Mouse (Mus musculus) stomach, postnatal 0 days (tissue): ENCODE measurements around the gene Med27. TPM values are rescaled to one million over a fixed set of nuclear protein-coding genes. Genes with fewer than 3 reads are reported as not detected.

Source experiments
- ATAC-seq: fragments of 200-750 bp; cut with Nextera tagmentation; 2 replicates; pipeline ENCODE4 v1.8.0; 2017; ENCODE audit not compliant: low FRiP score, low TSS enrichment
- DNase-seq: peaks from one replicate; pipeline ENCODE4 v3.0.0-alpha.2; 2016; ENCODE audit warnings: low spot score
- H3K27ac ChIP-seq: fragments of 300-500 bp; sonication (generic); replicated peaks from 2 replicates; pipeline ENCODE4 v1.5.1; 2014; ENCODE audit warnings: mild to moderate bottlenecking, control low read depth
- H3K27me3 ChIP-seq: fragments of 300-500 bp; sonication (generic); 2 replicates; pipeline ENCODE4 v1.6.1; 2014; ENCODE audit warnings: low read length; ENCODE audit not compliant: control insufficient read depth, insufficient read depth
- H3K36me3 ChIP-seq: fragments of 300-500 bp; sonication (generic); 2 replicates; pipeline ENCODE4 v1.6.1; 2014; ENCODE audit warnings: low read length, mixed read lengths; ENCODE audit not compliant: control insufficient read depth, insufficient read depth
- H3K4me1 ChIP-seq: fragments of 300-500 bp; sonication (generic); replicated peaks from 2 replicates; pipeline ENCODE4 v1.6.1; 2014; ENCODE audit warnings: antibody characterized with exemption; ENCODE audit not compliant: control insufficient read depth, insufficient read depth
- H3K4me2 ChIP-seq: fragments of 300-500 bp; sonication (generic); replicated peaks from 2 replicates; pipeline ENCODE4 v1.6.1; 2014; ENCODE audit warnings: low read depth, mild to moderate bottlenecking, control low read depth, moderate library complexity
- H3K4me3 ChIP-seq: fragments of 300-500 bp; sonication (generic); 2 replicates; pipeline ENCODE4 v1.5.1; 2014; ENCODE audit warnings: low read depth, low read length, control low read depth
- H3K9ac ChIP-seq: fragments of 300-500 bp; sonication (generic); 2 replicates; pipeline ENCODE4 v1.6.1; 2014; ENCODE audit warnings: mild to moderate bottlenecking, low read length, control low read depth, mixed read lengths
- H3K9me3 ChIP-seq: fragments of 300-500 bp; sonication (generic); 2 replicates; pipeline ENCODE4 v1.6.1; 2016; ENCODE audit warnings: low read length; ENCODE audit not compliant: control insufficient read depth
- CTCF ChIP-seq: IDR thresholded peaks from 2 replicates; pipeline ENCODE4 v1.5.1; 2016; ENCODE audit warnings: antibody characterized with exemption, low read depth, mild to moderate bottlenecking, moderate library complexity
- EP300 ChIP-seq: optimal IDR thresholded peaks from 2 replicates; pipeline ENCODE3; 2016; ENCODE audit warnings: antibody characterized with exemption
- WGBS: fragments of 180-500 bp; shearing (Covaris S2); extraction: QIAGEN DNeasy Blood & Tissue Kit; methylation state at CpG from one replicate; pipeline ENCODE4 v1.1.7; 2014; 5-methylcytosine and 5-hydroxymethylcytosine counted together
- polyA plus RNA-seq: library from polyadenylated mRNA; unstranded; fragments of >200 nt; fragmentation: Nextera tagmentation; extraction: Ambion mirVana; gene quantifications from 2 replicates; pipeline ENCODE4 v1.2.1, GENCODE M21; 2015

The Med27 gene
- polyA plus RNA-seq, 1 experiment from 2014 or later: 25.6 TPM

GRCm38 (mm10) chr2:29472952-29473437 lies 126.4 kb downstream of the Med27 start:
- no peaks in the 10 kb centered on the region for H3K9me3 ChIP-seq
- TF ChIP-seq CTCF (peak; percentile 17; the same call in 1 of the 2 replicates), EP300 (no peak)
- H3K9ac ChIP-seq: no peak overlapping the region
- 72% methylated on average over 4 of the region's 4 CpGs for WGBS
- H3K4me1 ChIP-seq: no peaks in the 10 kb centered on the region
- no peaks in the 10 kb centered on the region for H3K27me3 ChIP-seq
- H3K4me2 ChIP-seq: no peak overlapping the region
- ATAC-seq: no peak; the same call in 1 of the 2 replicates
- no peak for DNase-seq
- no peak overlapping the region for H3K4me3 ChIP-seq
- H3K36me3 ChIP-seq: no peaks in the 10 kb centered on the region
- no peak overlapping the region for H3K27ac ChIP-seq

DNA sequence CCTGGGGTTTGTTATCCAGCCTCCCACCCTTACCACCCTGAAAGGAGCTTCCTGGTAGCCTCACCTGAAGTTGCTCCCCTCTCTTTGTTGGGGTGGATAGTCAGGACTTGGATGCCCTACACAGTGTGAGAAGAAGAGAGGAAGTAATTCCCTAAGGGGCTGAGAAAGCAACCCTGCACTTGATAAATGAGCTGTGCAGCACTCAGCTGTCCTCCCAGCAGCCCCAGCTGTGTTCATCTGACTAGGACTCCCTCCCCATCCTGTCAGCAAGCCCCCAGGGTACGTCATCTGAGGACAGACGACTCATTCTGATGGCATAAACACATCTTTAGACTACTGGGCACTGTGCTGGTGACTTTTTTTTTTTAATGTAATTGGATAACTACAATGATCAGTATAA lies 127.3 kb downstream of the Med27 start:
- Histone ChIP-seq H3K27ac (no peak overlapping the region), H3K4me3 (no peak overlapping the region), H3K27me3 (no peaks in the 10 kb centered on the region), H3K36me3 (no peaks in the 10 kb centered on the region), H3K4me1 (no peaks in the 10 kb centered on the region), H3K9me3 (no peaks in the 10 kb centered on the region), H3K4me2 (no peak overlapping the region), H3K9ac (no peak overlapping the region)
- ATAC-seq (no peak), DNase-seq (no peak)
- 60% methylated on average over 2 of the region's 2 CpGs for WGBS
- no peak for TF ChIP-seq CTCF
- TF ChIP-seq EP300: no peak

GRCm38 (mm10) chr2:29476702-29477101 lies 130.1 kb downstream of the Med27 start:
- Histone ChIP-seq H3K9ac (no peak overlapping the region), H3K27ac (no peak overlapping the region), H3K4me2 (no peak overlapping the region), H3K4me1 (no peaks in the 10 kb centered on the region), H3K27me3 (no peaks in the 10 kb centered on the region), H3K36me3 (no peaks in the 10 kb centered on the region), H3K9me3 (no peaks in the 10 kb centered on the region), H3K4me3 (no peak overlapping the region)
- no peak for ATAC-seq
- WGBS: 93% methylated on average over 1 of the region's 1 CpGs
- no peak for DNase-seq
- TF ChIP-seq EP300 (no peak), CTCF (peak; percentile 30)

DNA sequence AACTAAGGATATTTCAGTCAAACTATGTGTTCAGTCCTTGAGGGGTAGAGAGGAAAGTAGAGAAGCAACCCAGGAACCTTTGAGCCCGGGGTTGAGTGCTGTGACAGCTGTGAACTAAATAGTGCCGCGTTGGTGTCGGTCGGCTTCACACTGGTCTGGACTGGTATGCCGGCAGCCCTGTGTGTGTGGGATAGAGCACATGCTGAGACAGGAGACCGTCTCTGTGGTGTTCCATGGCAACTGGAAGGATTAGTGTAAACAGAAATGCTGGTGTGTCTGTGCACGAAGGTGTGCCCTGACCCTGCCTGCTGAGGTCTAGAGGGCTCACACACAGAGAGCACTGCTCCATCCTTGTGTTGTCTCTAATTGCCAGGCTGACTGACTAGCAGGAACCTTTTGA lies 135.2 kb downstream of the Med27 start:
- Histone ChIP-seq H3K4me2 (no peak overlapping the region), H3K27ac (no peak overlapping the region), H3K9ac (no peak overlapping the region), H3K4me3 (no peak overlapping the region), H3K27me3 (no peaks in the 10 kb centered on the region), H3K36me3 (no peaks in the 10 kb centered on the region), H3K4me1 (no peaks in the 10 kb centered on the region), H3K9me3 (no peaks in the 10 kb centered on the region)
- 44% methylated on average over 8 of the region's 8 CpGs for WGBS
- TF ChIP-seq EP300 (no peak), CTCF (no peak)
- ATAC-seq (no peak), DNase-seq (no peak)

DNA sequence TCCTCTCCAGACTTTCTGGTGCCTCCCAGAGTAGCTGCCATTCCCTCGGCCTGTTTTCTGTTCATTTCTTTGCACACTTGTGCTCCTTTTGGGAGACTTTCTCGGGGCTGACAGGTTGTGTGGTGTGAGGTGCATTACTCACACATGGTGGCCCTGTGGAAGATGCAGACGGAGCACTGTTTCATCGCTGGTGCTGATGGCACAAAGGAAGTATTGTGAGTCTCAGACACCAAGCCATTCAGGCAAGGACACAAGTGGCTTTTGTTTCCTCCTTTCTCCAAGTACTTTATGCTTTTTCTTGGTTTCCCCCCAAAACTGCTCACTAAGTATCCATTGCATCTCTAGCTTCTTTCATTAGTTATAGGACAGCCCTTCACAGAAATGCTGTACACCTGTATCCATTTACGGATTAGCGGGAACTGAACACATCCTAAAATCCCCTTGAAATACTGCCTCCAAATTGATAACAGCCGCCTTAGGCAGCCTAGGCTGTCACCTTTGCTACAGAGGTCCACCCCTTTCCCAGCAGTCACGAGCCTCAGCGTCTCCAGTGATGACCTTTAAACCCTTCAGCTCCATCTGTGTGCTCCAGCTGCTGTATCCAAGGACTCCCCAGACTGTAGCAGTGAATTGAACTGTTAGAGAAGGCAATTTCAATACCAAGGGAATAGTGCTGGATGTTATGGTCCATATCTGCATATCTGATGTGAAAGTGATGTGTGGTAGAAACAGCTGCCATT lies 136.5 kb downstream of the Med27 start:
- H3K27ac ChIP-seq: no peak overlapping the region
- no peaks in the 10 kb centered on the region for H3K9me3 ChIP-seq
- ATAC-seq: no peak

GRCm38 (mm10) chr2:29485519-29485918 lies 138.9 kb downstream of the Med27 start:
- no peak for DNase-seq
- Histone ChIP-seq H3K4me2 (no peak overlapping the region), H3K4me1 (no peaks in the 10 kb centered on the region), H3K9ac (no peak overlapping the region), H3K27me3 (no peaks in the 10 kb centered on the region), H3K9me3 (no peaks in the 10 kb centered on the region), H3K27ac (no peak overlapping the region), H3K4me3 (no peak overlapping the region), H3K36me3 (no peaks in the 10 kb centered on the region)
- TF ChIP-seq CTCF (no peak), EP300 (no peak)
- ATAC-seq: no peak
- 73% methylated on average over 2 of the region's 2 CpGs for WGBS

More for the DNA sequence above, 136.5 kb downstream of the Med27 start:
- TF ChIP-seq EP300: no peak
- no peak for TF ChIP-seq CTCF
- DNase-seq: no peak
- Histone ChIP-seq H3K36me3 (no peaks in the 10 kb centered on the region), H3K4me1 (no peaks in the 10 kb centered on the region), H3K27me3 (no peaks in the 10 kb centered on the region), H3K4me3 (no peak overlapping the region), H3K4me2 (no peak overlapping the region), H3K9ac (no peak overlapping the region)
- 63% methylated on average over 9 of the region's 9 CpGs for WGBS
